Mouse (Mus musculus) monocyte, adult 5-6 weeks (primary cell): Measurements from ENCODE around the gene Ophn1. TPM values are rescaled to one million over a fixed set of nuclear protein-coding genes. Genes with fewer than 3 reads are reported as not detected.

Source experiments
- ATAC-seq: fragments of 153-309, 156-312 bp; replicated peaks from 2 replicates; pipeline ENCODE4 v1.8.0; 2017; ENCODE audit warnings: mild to moderate bottlenecking; ENCODE audit not compliant: low TSS enrichment, insufficient number of reproducible peaks, severe bottlenecking, poor library complexity, low FRiP score
- total RNA-seq: library from RNA; stranded (forward); fragments of 200-1000, 200-491, 200-594 nt; gene quantifications from 3 replicates; pipeline ENCODE4 v1.2.3, GENCODE M21; 2017

Ophn1 gene
- total RNA-seq, 1 experiment from 2014 or later, result not detected

- ATAC-seq, result no peak
Measured at GRCm38 (mm10) chrX:98546458-98546857, 344.4 kb downstream of the Ophn1 start.

GRCm38 (mm10) chrX:98515329-98515728 is 375.5 kb downstream of the Ophn1 start:
- no peak for ATAC-seq

- ATAC-seq, result no peak
Measured at GRCm38 (mm10) chrX:98514359-98514904, 376.4 kb downstream of the Ophn1 start.

Other genes starting within 250 kb of the Ophn1 start
- gene Yipf6, start 45.3 kb upstream of the Ophn1 start, total RNA-seq, result 36.2 to 42.9 TPM (median 40.3 TPM) in 3 replicates
- 5.9 to 8.0 TPM (median 7.1 TPM) in 3 replicates for gene Stard8, start 112.2 kb upstream of the Ophn1 start, total RNA-seq
- gene Efnb1, start 245.1 kb upstream of the Ophn1 start, total RNA-seq, result 2.5 to 7.7 TPM (median 3.4 TPM) in 3 replicates